Mouse (Mus musculus) G1E-ER4 (cell line): ENCODE data around the gene Clba1. TPM values are rescaled to one million over a fixed set of nuclear protein-coding genes. Genes with fewer than 3 reads are reported as not detected.

Experiments used
- GATA1 ChIP-seq: IDR thresholded peaks from one replicate; pipeline ENCODE4 v1.8.0; 2012; ENCODE audit warnings: low read length, inconsistent platforms
- polyA plus RNA-seq: library from polyadenylated mRNA; stranded (reverse); fragments of >175 nt; gene quantifications from 2 replicates; pipeline ENCODE4 v1.2.3, GENCODE M21; 2012

The Clba1 gene
- polyA plus RNA-seq, 1 experiment = 5.0 TPM

- TF ChIP-seq GATA1 = no peak
Measured at GRCm38 (mm10) chr12:112802917-112803316, 5.8 kb upstream of the Clba1 start.

DNA sequence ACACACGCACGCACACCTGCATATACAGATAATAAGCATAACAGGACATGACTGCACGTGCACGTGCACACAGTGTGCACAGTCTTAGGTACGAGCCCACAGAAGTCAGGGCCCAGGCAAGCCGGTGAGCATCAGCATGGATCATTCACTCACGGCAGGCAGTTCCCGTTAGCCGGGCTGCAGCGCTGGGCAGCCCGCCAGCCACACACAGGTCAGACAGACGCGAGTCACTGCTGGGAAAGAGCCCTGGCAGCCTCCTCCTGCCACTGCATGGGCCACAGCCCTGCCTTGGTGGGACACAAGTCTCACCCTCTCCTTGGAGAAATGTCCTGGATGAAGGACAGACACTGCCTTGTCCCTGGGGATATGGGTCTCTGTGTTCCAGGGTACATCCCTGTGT, 4.7 kb upstream of the Clba1 start:
- no peak for TF ChIP-seq GATA1

DNA sequence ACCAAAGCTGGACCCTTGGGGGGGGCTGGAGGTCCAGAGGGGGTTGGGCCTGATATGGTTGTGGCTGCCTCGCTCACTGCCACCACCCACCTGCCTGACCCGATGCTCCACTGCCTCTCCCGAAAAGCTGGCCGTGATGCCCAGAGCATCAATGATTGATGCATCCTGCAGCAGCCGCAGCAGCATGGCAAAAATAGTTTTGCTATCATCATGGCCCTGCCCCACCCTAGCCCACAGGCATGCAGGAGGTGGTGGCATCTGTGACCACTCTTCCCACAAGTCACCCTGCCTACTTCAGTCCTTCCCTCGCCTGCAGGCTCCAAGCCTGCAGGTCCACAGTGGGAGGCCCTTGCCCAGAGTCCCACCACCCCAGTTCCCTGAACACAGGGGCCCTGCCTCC, 2.7 kb upstream of the Clba1 start:
- TF ChIP-seq GATA1 = no peak

- TF ChIP-seq GATA1 = no peak
Measured at GRCm38 (mm10) chr12:112807796-112808195, 941 bp upstream of the Clba1 start.

DNA sequence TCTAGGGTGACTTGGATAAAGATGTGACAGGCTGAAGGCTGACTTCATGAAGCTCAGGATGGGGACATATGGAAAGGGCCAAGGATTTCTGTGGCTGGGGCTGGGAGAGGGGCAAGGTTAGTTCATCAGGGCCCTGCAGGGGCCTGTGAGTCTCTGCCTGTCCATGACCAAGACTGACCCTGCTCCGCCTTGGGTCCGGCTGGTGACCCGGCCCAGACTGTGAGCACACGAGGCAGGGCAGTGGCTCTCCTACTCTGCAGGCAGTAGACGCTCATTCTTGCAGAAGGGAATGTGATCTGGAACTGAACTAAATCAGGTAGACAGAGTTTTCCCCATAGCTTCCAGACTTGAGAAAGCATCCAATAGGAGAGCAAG, 538 bp upstream of the Clba1 start:
- no peak for TF ChIP-seq GATA1

GRCm38 (mm10) chr12:112809641-112810040, 904 bp downstream of the Clba1 start:
- TF ChIP-seq GATA1 = no peak

GRCm38 (mm10) chr12:112810092-112810885, 1.6 kb downstream of the Clba1 start:
- no peak for TF ChIP-seq GATA1

DNA sequence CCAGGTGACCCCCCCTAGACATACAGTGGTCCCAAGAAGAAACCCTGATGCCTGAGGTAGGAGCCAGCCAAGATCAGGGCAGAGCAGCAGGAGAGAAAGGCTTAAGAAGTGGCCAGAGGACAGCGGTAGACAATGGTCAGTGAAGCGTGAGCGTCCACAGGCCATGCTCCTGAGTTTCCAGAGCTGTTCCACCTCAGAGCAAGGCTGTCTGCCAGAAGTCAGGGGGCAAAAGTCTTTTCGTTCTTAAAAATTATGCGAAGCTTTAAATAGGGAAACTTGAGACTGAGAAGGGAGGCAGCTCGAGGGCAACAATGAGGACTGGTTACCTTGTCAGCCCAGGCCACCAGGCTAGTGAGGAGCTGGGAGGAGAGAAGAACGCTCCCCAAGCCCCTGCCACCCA, 4.6 kb downstream of the Clba1 start:
- no peak for TF ChIP-seq GATA1

- no peak for TF ChIP-seq GATA1
Measured at GRCm38 (mm10) chr12:112814682-112815470, 6.1 kb downstream of the Clba1 start.

DNA sequence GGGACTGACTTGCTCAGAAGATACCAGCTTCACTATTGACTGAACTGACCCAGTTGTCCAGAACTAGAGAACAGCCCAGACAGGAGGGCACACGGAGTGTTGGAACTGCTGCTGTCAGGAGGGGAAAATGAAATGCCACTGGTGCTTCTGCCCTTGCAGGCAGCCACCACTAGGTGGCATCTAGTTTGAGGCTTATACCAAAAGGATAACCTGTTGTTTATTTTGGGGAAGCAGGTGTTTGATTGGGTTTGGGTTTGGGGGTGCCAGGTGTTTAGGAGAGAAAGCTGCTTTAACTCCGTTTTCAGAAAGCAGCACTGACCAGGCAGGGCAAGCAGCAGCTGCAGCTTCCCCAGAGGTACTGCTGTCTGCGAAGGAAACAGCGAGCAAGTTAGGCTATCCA, 7.6 kb downstream of the Clba1 start:
- TF ChIP-seq GATA1 = no peak

- TF ChIP-seq GATA1 = no peak
Measured at GRCm38 (mm10) chr12:112819057-112819662, 10.4 kb downstream of the Clba1 start.

DNA sequence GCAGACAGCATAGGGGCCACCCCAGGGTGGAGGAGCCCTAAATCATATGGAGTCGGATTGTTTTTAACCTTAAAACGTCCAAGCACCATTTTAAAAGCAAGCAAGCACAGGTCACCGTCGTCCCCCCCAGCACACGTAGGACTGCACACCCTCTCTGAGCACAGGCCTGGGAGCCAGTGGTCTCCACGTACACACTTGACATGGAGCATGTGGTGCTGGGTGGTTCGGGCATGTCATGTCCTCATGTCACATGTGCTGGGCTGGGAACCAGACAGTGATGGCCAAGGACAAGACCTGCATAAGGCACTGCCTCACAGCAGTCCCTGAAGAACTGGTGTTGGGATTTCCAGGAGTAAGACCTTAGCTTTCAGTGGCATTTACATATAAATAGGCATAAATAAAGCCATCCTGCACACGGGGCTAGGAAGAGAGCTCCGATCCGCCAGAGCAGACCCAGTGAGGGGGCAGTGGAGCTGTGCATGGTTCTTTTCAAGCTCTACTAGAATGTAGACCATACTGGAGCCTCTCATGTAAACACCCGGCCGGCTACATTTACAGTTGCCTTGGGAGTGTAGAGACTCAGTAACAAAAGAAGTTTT, 11.8 kb downstream of the Clba1 start:
- no peak for TF ChIP-seq GATA1

DNA sequence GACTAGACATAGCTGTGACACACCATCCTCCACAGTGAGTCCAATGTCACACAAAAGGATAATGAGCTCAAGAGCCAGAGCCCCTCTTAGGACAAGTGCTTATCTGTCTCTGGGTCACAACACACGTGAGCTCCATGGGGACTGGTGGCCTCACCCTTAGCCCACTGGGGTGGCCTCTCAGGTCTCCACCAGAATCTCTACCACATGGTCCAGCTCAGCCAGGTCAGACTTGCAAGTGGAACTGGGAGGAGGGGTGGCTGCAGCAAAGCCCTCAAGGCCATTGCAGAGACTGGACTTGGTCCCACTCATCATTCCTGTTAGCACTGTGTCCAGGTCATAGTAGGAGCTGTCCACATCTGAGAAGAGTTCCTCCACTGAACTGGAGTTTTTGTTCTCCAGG, 12.5 kb downstream of the Clba1 start:
- TF ChIP-seq GATA1 = no peak

- no peak for TF ChIP-seq GATA1
Measured at GRCm38 (mm10) chr12:112821974-112822373, 13.2 kb downstream of the Clba1 start.

DNA sequence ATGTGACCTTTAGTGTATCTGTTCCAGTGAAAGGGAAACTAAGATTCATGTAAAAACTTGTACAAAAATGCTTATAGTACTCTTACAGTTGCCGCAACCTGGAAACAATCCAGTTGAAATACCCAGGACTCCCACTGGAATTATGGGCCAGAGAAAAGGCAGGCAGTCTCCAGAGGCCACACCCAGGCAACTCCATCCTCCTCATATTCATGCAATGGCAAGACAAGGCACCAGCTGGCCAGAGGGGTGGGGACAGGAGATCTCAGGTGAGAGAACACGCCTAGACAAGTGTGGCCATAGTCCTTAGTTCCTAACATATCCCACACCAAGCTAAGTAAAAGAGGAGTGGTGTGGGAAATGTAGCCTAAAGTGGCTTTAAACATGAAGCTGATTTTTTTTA, 13.9 kb downstream of the Clba1 start:
- TF ChIP-seq GATA1 = no peak

GRCm38 (mm10) chr12:112823221-112823620, 14.5 kb downstream of the Clba1 start:
- no peak for TF ChIP-seq GATA1
